Mouse (Mus musculus): ENCODE results near the gene Rpn1.

DNA sequence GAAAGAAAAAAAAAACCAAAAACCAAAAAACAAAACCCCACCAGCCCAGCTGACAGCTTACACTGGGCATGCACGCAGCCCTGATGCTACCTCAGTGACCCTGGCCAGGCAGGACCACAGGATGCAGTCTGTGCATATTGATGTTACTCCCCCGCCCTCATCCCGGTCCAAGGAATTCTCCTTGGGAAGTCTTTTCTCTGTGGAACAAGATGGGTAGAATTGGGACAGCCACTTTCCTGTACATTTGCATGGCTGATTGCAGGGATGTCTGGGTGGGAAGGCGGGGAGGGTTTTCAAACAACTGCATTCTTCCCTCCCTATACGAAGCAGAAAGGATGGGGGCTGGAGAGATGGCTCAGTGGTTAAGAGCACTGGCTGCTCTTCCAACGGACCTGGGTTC lies 68.7 kb downstream of the Rpn1 start:
- TF ChIP-seq GATA1 (IDR thresholded peaks at IDR 0.05; ENCODE audit: low read length) (no peak), TAL1 (IDR thresholded peaks at IDR 0.05; ENCODE audit: low read length) (no peak)

All from erythroblast, embryonic 14.5 days (primary cell).